Mouse (Mus musculus) ES-E14 (cell line): Measurements from ENCODE around the gene Wdr31.

Experiments
- CHD2 ChIP-seq: IDR thresholded peaks from 2 replicates; pipeline ENCODE4 v1.6.1; 2014; ENCODE audit warnings: mild to moderate bottlenecking, low read depth, low read length, inconsistent platforms
- HCFC1 ChIP-seq: IDR thresholded peaks from 2 replicates; pipeline ENCODE4 v1.6.1; 2012; ENCODE audit warnings: low read length, inconsistent platforms, borderline replicate concordance; ENCODE audit not compliant: insufficient read depth
- ZC3H11A ChIP-seq: IDR thresholded peaks from 2 replicates; pipeline ENCODE4 v1.6.1; 2012; ENCODE audit warnings: low read depth, mild to moderate bottlenecking, inconsistent platforms, low read length, borderline replicate concordance
- ZNF384 ChIP-seq: IDR thresholded peaks from 2 replicates; pipeline ENCODE4 v1.6.1; 2012; ENCODE audit warnings: low read depth, low read length, inconsistent platforms

DNA sequence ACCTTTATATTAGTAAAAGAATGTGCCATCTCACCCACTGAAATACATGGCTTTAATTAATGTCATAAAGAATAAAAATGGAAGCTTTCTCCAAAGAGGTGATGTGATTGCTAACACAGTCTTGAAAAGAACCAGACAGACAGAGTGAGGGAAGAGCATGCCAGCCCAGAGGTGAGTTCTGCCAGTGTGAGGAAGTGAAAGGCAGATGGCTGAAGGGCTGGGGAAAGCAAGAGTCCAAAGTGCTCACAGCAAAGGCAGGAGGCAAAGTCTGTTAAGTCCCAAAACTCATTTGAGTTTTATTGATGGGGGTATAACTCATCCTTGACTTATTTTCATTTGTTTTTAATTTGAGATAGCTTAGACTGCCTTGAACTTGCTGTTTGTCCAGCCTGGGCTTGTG is 40.0 kb downstream of the Wdr31 start:
- TF ChIP-seq HCFC1 (no peak), CHD2 (no peak), ZC3H11A (no peak), ZNF384 (no peak)
